Mouse (Mus musculus) kidney, adult 2 months (tissue): ENCODE results near the gene Snx18.

Experiments
- CTCF ChIP-seq: fragments of 200-500 bp; conservative IDR thresholded peaks from 2 replicates; pipeline ENCODE4 v1.5.1; 2011; ENCODE audit warnings: low read depth, mild to moderate bottlenecking, control low read depth, low read length, moderate library complexity, mixed read lengths; ENCODE audit not compliant: insufficient read depth, insufficient read length
- POLR2A ChIP-seq: fragments of 200-500 bp; IDR thresholded peaks from one replicate; pipeline ENCODE4 v1.6.1; 2011; ENCODE audit warnings: low read depth, low read length, control low read depth

DNA sequence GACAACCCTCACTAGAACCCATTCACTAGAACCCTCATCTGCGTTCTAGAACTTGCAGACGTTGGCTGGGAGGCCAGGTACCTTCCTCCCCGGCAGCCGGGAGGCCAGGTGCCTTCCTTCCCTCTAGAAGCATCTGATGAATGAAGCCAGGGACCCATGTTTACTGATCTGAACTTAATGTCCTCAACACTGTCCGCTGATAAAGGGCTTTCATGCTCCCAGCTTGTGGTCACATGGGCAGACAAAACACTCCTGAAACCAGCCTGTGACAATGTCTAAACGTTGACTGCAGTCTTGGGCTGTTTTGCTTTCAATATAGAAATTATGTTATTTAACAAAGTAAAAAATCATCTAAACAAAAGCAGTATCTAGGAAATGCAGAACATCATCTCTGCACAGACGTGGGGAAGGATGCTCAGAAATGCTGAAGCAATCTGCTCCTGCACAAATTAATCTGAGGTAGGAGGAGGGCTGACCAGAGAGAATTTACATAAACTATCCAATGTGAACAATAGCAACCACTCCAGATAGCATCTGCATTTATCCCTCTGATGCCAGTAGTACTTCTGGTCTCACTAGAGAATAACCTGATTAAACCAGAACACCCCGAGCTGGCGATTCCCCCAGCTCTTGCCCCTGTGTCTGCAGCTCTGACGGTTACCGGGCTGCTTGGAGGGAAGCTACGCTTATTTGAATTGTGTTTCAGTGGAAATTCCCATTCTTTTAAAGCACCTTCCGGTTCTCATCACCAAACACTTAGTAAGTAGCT lies 7.4 kb downstream of the Snx18 start:
- TF ChIP-seq POLR2A (no peak), CTCF (no peak)
